Mouse (Mus musculus): ENCODE data around the gene Per2.

DNA sequence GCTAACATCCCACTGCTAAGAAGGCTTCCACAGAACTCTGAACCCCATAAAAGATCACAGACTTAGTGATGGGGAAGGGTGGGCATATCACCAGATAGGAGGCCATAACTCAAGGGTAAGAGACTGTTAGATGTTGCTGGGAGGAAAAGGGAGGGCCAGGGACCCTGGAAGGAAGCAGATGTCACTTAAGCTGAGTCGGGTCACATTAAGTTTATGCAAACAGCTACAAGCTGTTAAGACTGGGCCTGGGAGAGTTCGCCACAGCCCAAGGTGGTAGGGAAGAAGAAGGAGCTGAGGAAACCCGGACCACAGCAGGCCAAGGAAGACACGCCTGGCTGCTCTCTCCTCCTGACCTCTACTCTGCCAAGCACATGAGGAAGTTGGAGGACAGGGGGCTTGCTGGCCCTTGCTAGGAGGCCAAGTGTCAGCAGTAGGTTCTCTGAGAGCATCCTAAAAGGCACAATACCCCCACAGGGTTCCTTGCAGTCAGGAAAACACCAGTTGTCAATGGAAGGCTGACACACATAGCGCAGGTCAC is 7.5 kb downstream of the Per2 start:
- TF ChIP-seq CHD2 (IDR thresholded peaks at IDR 0.05; ENCODE audit: low read length) = no peak
- no peak for TF ChIP-seq CHD1 (IDR thresholded peaks at IDR 0.05; ENCODE audit: low read depth, low read length)
- TF ChIP-seq CTCF (conservative IDR thresholded peaks at IDR 0.05 in 1 of 2, IDR thresholded peaks at IDR 0.05 in 1 of 2; ENCODE audit: low read depth in 2 of 2, low read length in 2 of 2) = no peak
